Mouse (Mus musculus): ENCODE measurements around the gene Rnpc3. TPM values are rescaled to one million over a fixed set of nuclear protein-coding genes. Genes with fewer than 3 reads are reported as not detected.

The Rnpc3 gene
- total and polyA plus RNA-seq, 2 experiments from 2014 or later: 26.1 to 46.5 TPM

GRCm38 (mm10) chr3:113630564-113630963, 615 bp upstream of the Rnpc3 start:
- peak; percentile 17 for TF ChIP-seq CTCF (IDR thresholded peaks at IDR 0.05; ENCODE audit: low read depth)
- no peaks in the 10 kb centered on the region for H3K27me3 ChIP-seq (ENCODE audit: insufficient read depth, low read length)
- WGBS: 11% methylated on average over 13 of the region's 13 CpGs
- peak overlapping the region; percentile 73 for H3K4me3 ChIP-seq (ENCODE audit: low read length)
- no peak for ATAC-seq
- H3K4me2 ChIP-seq (ENCODE audit: low read depth, low read length): peak overlapping the region; percentile 69
- no peaks in the 10 kb centered on the region for H3K9me3 ChIP-seq (ENCODE audit: low read length)
- peak overlapping the region; percentile 100 for H3K27ac ChIP-seq
- peak; percentile 39 for DNase-seq (ENCODE audit: low spot score)
- peak overlapping the region; percentile 87 for H3K9ac ChIP-seq (replicated peaks; ENCODE audit: low read length)
- no peaks in the 10 kb centered on the region for H3K36me3 ChIP-seq (ENCODE audit: insufficient read depth, low read length)
- H3K4me1 ChIP-seq (ENCODE audit: insufficient read depth, low read length): no peaks in the 10 kb centered on the region

- Histone ChIP-seq H3K27ac (no peak within 1 kb of the TSS), H3K36me3 (ENCODE audit: insufficient read depth, low read length) (peaks cover 10% of the 10 kb centered on the region), H3K4me2 (ENCODE audit: low read depth, low read length) (no peak within 1 kb of the TSS), H3K27me3 (ENCODE audit: insufficient read depth, low read length) (no peaks in the 10 kb centered on the region), H3K4me3 (ENCODE audit: low read length) (no peak within 1 kb of the TSS), H3K9ac (replicated peaks; ENCODE audit: low read length) (no peak within 1 kb of the TSS), H3K4me1 (ENCODE audit: insufficient read depth, low read length) (no peaks in the 10 kb centered on the region), H3K9me3 (ENCODE audit: low read length) (no peaks in the 10 kb centered on the region)
- WGBS: 97% methylated on average over 2 of the region's 2 CpGs
- DNase-seq (ENCODE audit: low spot score) (no peak), ATAC-seq (no peak)
- TF ChIP-seq CTCF (IDR thresholded peaks at IDR 0.05; ENCODE audit: low read depth): no peak
Observed at GRCm38 (mm10) chr3:113606599-113606998, 23.4 kb downstream of the Rnpc3 start, which contains the start of gene Amy1. Amy1 (minus strand) TSS chr3:113606699.

GRCm38 (mm10) chr3:113590844-113591243, 39.1 kb downstream of the Rnpc3 start:
- Histone ChIP-seq H3K4me1 (ENCODE audit: insufficient read depth, low read length) (no peaks in the 10 kb centered on the region), H3K9ac (replicated peaks; ENCODE audit: low read length) (no peak overlapping the region), H3K27ac (no peak overlapping the region), H3K36me3 (ENCODE audit: insufficient read depth, low read length) (0 out of 2 replicates have a peak, but pooled peaks cover 7% of the 10 kb centered on the region), H3K4me3 (ENCODE audit: low read length) (no peak overlapping the region), H3K9me3 (ENCODE audit: low read length) (no peaks in the 10 kb centered on the region), H3K4me2 (ENCODE audit: low read depth, low read length) (no peak overlapping the region), H3K27me3 (ENCODE audit: insufficient read depth, low read length) (no peaks in the 10 kb centered on the region)
- peak; percentile 4 for DNase-seq (ENCODE audit: low spot score)
- ATAC-seq: no peak
- TF ChIP-seq CTCF (IDR thresholded peaks at IDR 0.05; ENCODE audit: low read depth): no peak
- WGBS: 47% methylated on average over 1 of the region's 1 CpGs

GRCm38 (mm10) chr3:113574578-113574977, 55.4 kb downstream of the Rnpc3 start:
- H3K27ac ChIP-seq: no peak overlapping the region
- ATAC-seq (no peak), DNase-seq (ENCODE audit: low spot score) (no peak)
- no peak overlapping the region for H3K4me3 ChIP-seq (ENCODE audit: low read length)
- no peak overlapping the region for H3K9ac ChIP-seq (replicated peaks; ENCODE audit: low read length)
- no peaks in the 10 kb centered on the region for H3K9me3 ChIP-seq (ENCODE audit: low read length)
- no peak for TF ChIP-seq CTCF (IDR thresholded peaks at IDR 0.05; ENCODE audit: low read depth)
- 83% methylated on average over 4 of the region's 4 CpGs for WGBS
- H3K4me1 ChIP-seq (ENCODE audit: insufficient read depth, low read length): no peaks in the 10 kb centered on the region
- H3K4me2 ChIP-seq (ENCODE audit: low read depth, low read length): no peak overlapping the region
- no peaks in the 10 kb centered on the region for H3K27me3 ChIP-seq (ENCODE audit: insufficient read depth, low read length)
- no peaks in the 10 kb centered on the region for H3K36me3 ChIP-seq (ENCODE audit: insufficient read depth, low read length)

- Histone ChIP-seq H3K9me3 (ENCODE audit: low read length) (no peaks in the 10 kb centered on the region), H3K27me3 (ENCODE audit: insufficient read depth, low read length) (no peaks in the 10 kb centered on the region), H3K4me3 (ENCODE audit: low read length) (no peak overlapping the region), H3K9ac (replicated peaks; ENCODE audit: low read length) (no peak overlapping the region), H3K27ac (no peak overlapping the region), H3K4me2 (ENCODE audit: low read depth, low read length) (no peak overlapping the region), H3K4me1 (ENCODE audit: insufficient read depth, low read length) (no peaks in the 10 kb centered on the region), H3K36me3 (ENCODE audit: insufficient read depth, low read length) (no peaks in the 10 kb centered on the region)
- ATAC-seq (no peak), DNase-seq (ENCODE audit: low spot score) (no peak)
- 80% methylated on average over 2 of the region's 2 CpGs for WGBS
- TF ChIP-seq CTCF (IDR thresholded peaks at IDR 0.05; ENCODE audit: low read depth): no peak
Observed at GRCm38 (mm10) chr3:113574138-113574537, 55.8 kb downstream of the Rnpc3 start.

GRCm38 (mm10) chr3:113572158-113572557, 57.8 kb downstream of the Rnpc3 start:
- no peaks in the 10 kb centered on the region for H3K36me3 ChIP-seq (ENCODE audit: insufficient read depth, low read length)
- ATAC-seq (no peak), DNase-seq (ENCODE audit: low spot score) (no peak)
- H3K4me1 ChIP-seq (ENCODE audit: insufficient read depth, low read length): no peaks in the 10 kb centered on the region
- WGBS: 86% methylated on average over 3 of the region's 3 CpGs
- H3K9ac ChIP-seq (replicated peaks; ENCODE audit: low read length): no peak overlapping the region
- no peak overlapping the region for H3K4me2 ChIP-seq (ENCODE audit: low read depth, low read length)
- H3K4me3 ChIP-seq (ENCODE audit: low read length): no peak overlapping the region
- H3K27me3 ChIP-seq (ENCODE audit: insufficient read depth, low read length): no peaks in the 10 kb centered on the region
- H3K27ac ChIP-seq: no peak overlapping the region
- TF ChIP-seq CTCF (IDR thresholded peaks at IDR 0.05; ENCODE audit: low read depth): no peak
- H3K9me3 ChIP-seq (ENCODE audit: low read length): no peaks in the 10 kb centered on the region

Other genes starting within 250 kb of the Rnpc3 start
- gene Amy2a1, start 97.7 kb downstream of the Rnpc3 start, total RNA-seq (2014; rRNA removed): not detected in 2 replicates
- not detected in 2 replicates for gene Amy2a1, start 97.7 kb downstream of the Rnpc3 start, polyA plus RNA-seq (2015; fragmentation: Nextera tagmentation; extraction: Ambion mirVana)
- 21.0 and 24.2 TPM in 2 replicates for gene Amy1, start 23.4 kb downstream of the Rnpc3 start, total RNA-seq (2014; rRNA removed)
- 17.6 TPM in 2 replicates for gene Amy1, start 23.4 kb downstream of the Rnpc3 start, polyA plus RNA-seq (2015; fragmentation: Nextera tagmentation; extraction: Ambion mirVana)

All from hindbrain, postnatal 0 days (tissue).